Mouse (Mus musculus) liver, embryonic 11.5 days (tissue): ENCODE data around the gene Adnp. TPM values are rescaled to one million over a fixed set of nuclear protein-coding genes. Genes with fewer than 3 reads are reported as not detected.

ENCODE experiments used
- ATAC-seq: fragments of 200-750 bp; cut with Nextera tagmentation; replicated peaks from 2 replicates; pipeline ENCODE4 v1.8.0; 2017; ENCODE audit warnings: moderate number of reproducible peaks, mild to moderate bottlenecking, moderate TSS enrichment, moderate library complexity; ENCODE audit not compliant: low FRiP score
- DNase-seq: peaks from one replicate; pipeline ENCODE4 v3.0.0-alpha.2; 2017; ENCODE audit warnings: low spot score
- H3K27ac ChIP-seq: fragments of 300-500 bp; sonication (generic); 2 replicates; pipeline ENCODE4 v1.5.1; 2014; ENCODE audit warnings: mild to moderate bottlenecking, low read depth, low read length, control low read depth
- H3K27me3 ChIP-seq: fragments of 300-500 bp; sonication (generic); replicated peaks from 2 replicates; pipeline ENCODE4 v1.6.1; 2014; ENCODE audit warnings: low read length, mixed read lengths; ENCODE audit not compliant: control insufficient read depth, insufficient read depth
- H3K36me3 ChIP-seq: fragments of 300-500 bp; sonication (generic); 2 replicates; pipeline ENCODE4 v1.6.1; 2014; ENCODE audit warnings: mild to moderate bottlenecking, low read length, moderate library complexity, mixed read lengths; ENCODE audit not compliant: control insufficient read depth, insufficient read depth
- H3K4me1 ChIP-seq: fragments of 300-500 bp; sonication (generic); replicated peaks from 2 replicates; pipeline ENCODE4 v1.6.1; 2014; ENCODE audit warnings: low read length, mixed read lengths; ENCODE audit not compliant: control insufficient read depth, insufficient read depth
- H3K4me2 ChIP-seq: fragments of 300-500 bp; sonication (generic); 2 replicates; pipeline ENCODE4 v1.6.1; 2014; ENCODE audit warnings: mild to moderate bottlenecking, control low read depth, moderate library complexity
- H3K4me3 ChIP-seq: fragments of 300-500 bp; sonication (generic); 2 replicates; pipeline ENCODE4 v1.5.1; 2014; ENCODE audit warnings: low read depth, low read length, control low read depth
- H3K9ac ChIP-seq: fragments of 300-500 bp; sonication (generic); 2 replicates; pipeline ENCODE4 v1.6.1; 2014; ENCODE audit warnings: low read depth, low read length, control low read depth
- H3K9me3 ChIP-seq: fragments of 300-500 bp; sonication (generic); 2 replicates; pipeline ENCODE4 v1.6.1; 2016; ENCODE audit warnings: low read length, inconsistent platforms, mixed read lengths; ENCODE audit not compliant: control insufficient read depth
- WGBS: fragments of 180-500 bp; shearing (Covaris S2); extraction: QIAGEN DNeasy Blood & Tissue Kit; methylation state at CpG from one replicate; pipeline ENCODE4 v1.1.7; 2014; 5-methylcytosine and 5-hydroxymethylcytosine counted together
- polyA plus RNA-seq: library from polyadenylated mRNA; unstranded; fragments of >200 nt; fragmentation: Nextera tagmentation; extraction: Ambion mirVana; gene quantifications from 2 replicates; pipeline ENCODE4 v1.2.1, GENCODE M21; 2014

The Adnp gene
- polyA plus RNA-seq, 1 experiment from 2014 or later = 5.3 TPM

DNA sequence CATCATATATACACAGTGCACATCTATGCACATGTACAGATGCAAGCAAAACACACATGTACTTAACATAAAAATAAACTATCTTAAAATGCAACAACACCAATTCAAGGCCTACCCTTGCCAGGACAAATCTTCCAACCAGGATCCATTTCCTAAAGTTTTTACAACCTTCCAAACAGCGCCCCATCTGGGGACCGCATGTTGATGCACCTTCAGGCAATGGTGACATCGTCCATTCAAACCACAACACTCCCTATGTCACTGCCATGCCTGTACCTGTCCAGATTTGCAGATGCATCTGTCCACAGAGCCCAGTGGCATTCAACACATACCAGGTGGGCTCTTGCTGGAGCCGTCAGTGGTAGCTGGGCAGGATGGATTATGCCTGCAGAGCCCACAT, 36.4 kb upstream of the Adnp start:
- Histone ChIP-seq H3K9me3 (no peaks in the 10 kb centered on the region), H3K9ac (no peak overlapping the region), H3K27ac (no peak overlapping the region), H3K4me2 (no peak overlapping the region), H3K36me3 (no peaks in the 10 kb centered on the region), H3K4me1 (no peaks in the 10 kb centered on the region), H3K4me3 (no peak overlapping the region), H3K27me3 (peaks cover 2% of the 10 kb centered on the region; the same call in 1 of the 2 replicates)
- ATAC-seq (no peak), DNase-seq (no peak)
- 72% methylated on average over 4 of the region's 4 CpGs for WGBS

DNA sequence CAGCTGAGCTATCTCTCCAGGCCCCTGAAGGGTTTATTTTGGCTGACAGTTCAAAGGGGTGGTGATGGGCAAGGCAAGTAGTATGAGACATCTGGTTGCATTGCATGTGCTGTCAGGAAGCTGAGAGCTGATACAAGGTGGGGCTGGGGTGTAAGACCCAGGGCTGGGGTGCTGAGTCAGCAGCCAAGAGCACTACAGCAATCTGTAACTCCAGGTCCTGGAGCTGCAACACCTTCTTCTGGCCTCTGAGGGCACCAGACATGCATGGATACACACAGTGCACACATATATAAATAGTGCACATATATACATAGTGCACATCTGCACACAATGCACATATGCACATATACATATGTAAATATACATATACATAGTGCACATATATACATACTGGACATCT, 35.9 kb upstream of the Adnp start:
- DNase-seq (no peak), ATAC-seq (no peak)
- no peaks in the 10 kb centered on the region for H3K4me1 ChIP-seq
- no peaks in the 10 kb centered on the region for H3K36me3 ChIP-seq
- H3K4me3 ChIP-seq = no peak overlapping the region
- no peak overlapping the region for H3K4me2 ChIP-seq
- no peaks in the 10 kb centered on the region; the same call in 1 of the 2 replicates for H3K27me3 ChIP-seq
- H3K27ac ChIP-seq = no peak overlapping the region
- no peaks in the 10 kb centered on the region for H3K9me3 ChIP-seq
- H3K9ac ChIP-seq = no peak overlapping the region

DNA sequence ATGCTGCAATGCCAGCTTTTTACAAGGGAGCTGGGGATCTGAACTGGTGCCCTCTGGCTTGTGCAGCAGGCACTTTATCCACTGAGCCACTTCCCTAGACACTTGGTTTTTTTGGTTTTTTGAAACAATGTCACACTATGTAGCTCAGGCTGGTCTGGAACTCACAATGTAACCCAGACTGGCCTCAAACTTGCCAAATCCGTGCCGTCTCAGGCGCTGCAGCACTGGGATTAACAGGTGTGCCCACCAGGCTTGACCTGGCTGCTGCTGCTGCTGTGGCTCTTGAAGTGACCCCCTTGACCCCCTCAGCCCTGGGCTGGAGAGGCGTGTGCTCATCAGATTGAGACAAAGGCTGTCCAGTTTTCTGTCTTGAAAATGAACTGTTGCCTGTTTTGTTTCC, 31.4 kb upstream of the Adnp start:
- Histone ChIP-seq H3K4me3 (no peak overlapping the region), H3K4me1 (no peaks in the 10 kb centered on the region), H3K36me3 (peaks cover 5% of the 10 kb centered on the region; the same call in 1 of the 2 replicates), H3K4me2 (no peak overlapping the region), H3K27me3 (no peaks in the 10 kb centered on the region), H3K9ac (no peak overlapping the region), H3K27ac (no peak overlapping the region), H3K9me3 (no peaks in the 10 kb centered on the region; the same call in 1 of the 2 replicates)
- WGBS = 82% methylated on average over 4 of the region's 4 CpGs
- DNase-seq (no peak), ATAC-seq (no peak)

DNA sequence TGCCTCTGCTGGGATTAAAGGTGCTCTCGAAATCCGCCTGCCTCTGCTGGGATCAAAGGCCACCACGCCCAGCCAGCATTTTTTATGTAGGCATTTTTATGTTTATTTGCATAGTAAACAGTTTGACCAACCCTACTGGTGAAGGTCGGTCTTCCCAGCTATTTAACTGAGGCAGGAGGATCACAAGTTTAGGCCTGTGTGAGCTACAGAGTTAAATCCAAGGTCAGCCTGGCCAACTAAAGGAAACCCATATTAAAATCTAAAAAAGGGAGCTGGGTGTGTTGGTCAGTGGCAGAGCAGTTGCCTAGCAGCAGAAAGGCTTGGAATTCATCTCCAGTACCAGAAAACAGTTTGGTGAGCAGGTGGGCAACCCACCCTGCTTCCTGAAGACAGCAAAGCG, 26.4 kb upstream of the Adnp start:
- Histone ChIP-seq H3K27me3 (no peaks in the 10 kb centered on the region), H3K9me3 (no peaks in the 10 kb centered on the region; the same call in 1 of the 2 replicates), H3K4me1 (peaks cover 16% of the 10 kb centered on the region), H3K4me2 (no peak overlapping the region), H3K4me3 (no peak overlapping the region), H3K9ac (no peak overlapping the region), H3K27ac (no peak overlapping the region), H3K36me3 (peaks cover 5% of the 10 kb centered on the region; the same call in 1 of the 2 replicates)
- DNase-seq = no peak
- no peak for ATAC-seq
- WGBS = 89% methylated on average over 5 of the region's 5 CpGs

DNA sequence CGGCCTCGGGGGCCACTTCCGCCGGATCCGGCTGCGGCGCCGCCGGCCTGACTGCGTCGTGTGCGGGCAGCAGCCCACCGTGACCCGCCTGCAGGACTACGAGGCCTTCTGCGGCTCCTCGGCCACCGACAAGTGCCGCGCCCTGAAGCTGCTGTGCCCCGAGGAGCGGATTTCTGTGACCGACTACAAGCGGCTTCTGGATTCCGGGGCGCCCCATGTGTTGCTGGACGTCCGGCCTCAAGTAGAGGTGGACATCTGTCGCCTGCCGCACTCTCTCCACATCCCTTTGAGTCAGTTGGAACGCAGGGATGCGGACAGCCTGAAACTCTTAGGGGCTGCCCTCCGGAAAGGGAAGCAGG, 24.5 kb upstream of the Adnp start:
- Histone ChIP-seq H3K27ac (no peak overlapping the region), H3K36me3 (peaks cover 9% of the 10 kb centered on the region; the same call in 1 of the 2 replicates)
- whole genome bisulfite sequencing = 47% methylated on average over 33 of the region's 33 CpGs

DNA sequence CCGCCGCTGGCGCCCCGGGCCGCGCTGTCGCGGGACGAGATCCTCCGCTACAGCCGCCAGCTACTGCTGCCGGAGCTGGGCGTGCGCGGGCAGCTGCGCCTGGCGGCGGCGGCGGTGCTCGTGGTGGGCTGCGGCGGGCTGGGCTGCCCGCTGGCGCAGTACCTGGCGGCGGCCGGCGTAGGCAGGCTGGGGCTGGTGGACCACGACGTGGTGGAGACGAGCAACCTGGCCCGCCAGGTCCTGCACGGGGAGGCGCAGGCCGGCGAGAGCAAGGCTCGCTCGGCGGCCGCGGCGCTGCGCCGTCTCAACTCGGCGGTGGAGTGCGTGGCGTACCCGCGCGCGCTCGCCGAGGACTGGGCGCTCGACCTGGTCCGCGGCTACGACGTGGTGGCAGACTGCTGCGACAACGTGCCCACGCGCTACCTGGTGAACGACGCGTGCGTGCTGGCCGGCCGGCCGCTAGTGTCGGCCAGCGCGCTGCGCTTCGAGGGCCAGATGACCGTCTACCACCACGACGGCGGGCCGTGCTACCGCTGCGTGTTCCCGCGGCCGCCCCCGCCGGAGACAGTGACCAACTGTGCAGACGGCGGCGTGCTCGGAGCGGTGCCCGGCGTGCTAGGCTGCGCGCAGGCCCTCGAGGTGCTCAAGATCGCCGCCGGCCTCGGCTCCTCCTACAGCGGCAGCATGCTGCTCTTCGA, 24.0 kb upstream of the Adnp start:
- peaks cover 10% of the 10 kb centered on the region; the same call in 1 of the 2 replicates for H3K36me3 ChIP-seq
- H3K9ac ChIP-seq = peak overlapping the region; percentile 97
- H3K27me3 ChIP-seq = no peaks in the 10 kb centered on the region
- H3K9me3 ChIP-seq = no peaks in the 10 kb centered on the region; the same call in 1 of the 2 replicates
- ATAC-seq (peak; percentile 58), DNase-seq (no peak)
- H3K4me1 ChIP-seq = peaks cover 21% of the 10 kb centered on the region
- 2% methylated on average over 101 of the region's 105 CpGs for whole genome bisulfite sequencing
- peak overlapping the region; percentile 99 for H3K4me3 ChIP-seq
- H3K4me2 ChIP-seq = peak overlapping the region; percentile 91
- H3K27ac ChIP-seq = peak overlapping the region; percentile 56

More for the DNA sequence above, 24.5 kb upstream of the Adnp start:
- Histone ChIP-seq H3K4me1 (peaks cover 21% of the 10 kb centered on the region), H3K9ac (peak overlapping the region; percentile 97), H3K4me3 (peak overlapping the region; percentile 99), H3K4me2 (peak overlapping the region; percentile 91), H3K9me3 (no peaks in the 10 kb centered on the region; the same call in 1 of the 2 replicates), H3K27me3 (no peaks in the 10 kb centered on the region)
- ATAC-seq (no peak), DNase-seq (no peak)

- H3K4me3 ChIP-seq = peak within 1 kb of the TSS; percentile 99
- H3K27ac ChIP-seq = peak within 1 kb of the TSS; percentile 56
- H3K4me1 ChIP-seq = peaks cover 21% of the 10 kb centered on the region
- peak; percentile 87 for DNase-seq
- no peaks in the 10 kb centered on the region for H3K27me3 ChIP-seq
- H3K4me2 ChIP-seq = peak within 1 kb of the TSS; percentile 91
- peaks cover 15% of the 10 kb centered on the region for H3K36me3 ChIP-seq
- under 1% methylated on average over 69 of the region's 73 CpGs for WGBS
- peak within 1 kb of the TSS; percentile 97 for H3K9ac ChIP-seq
- ATAC-seq = peak; percentile 86
- H3K9me3 ChIP-seq = no peaks in the 10 kb centered on the region
These were observed 23.3 kb upstream of the Adnp start, which contains the start of the genes Gm20716, Dpm1 and Mocs3 for GRCm38 (mm10) chr2:168230026-168230728. Gm20716 (minus strand) TSS chr2:168230364. Dpm1 (minus strand) TSS chr2:168230591. Mocs3 (plus strand) TSS chr2:168230622.

- Histone ChIP-seq H3K4me1 (peaks cover 21% of the 10 kb centered on the region), H3K27ac (no peak overlapping the region), H3K9me3 (no peaks in the 10 kb centered on the region), H3K27me3 (no peaks in the 10 kb centered on the region), H3K4me3 (peak overlapping the region; percentile 99), H3K9ac (peak overlapping the region; percentile 97), H3K4me2 (peak overlapping the region; percentile 91), H3K36me3 (peaks cover 23% of the 10 kb centered on the region)
- DNase-seq (no peak), ATAC-seq (peak; percentile 4; the same call in 1 of the 2 replicates)
- WGBS = 13% methylated on average over 41 of the region's 41 CpGs
These were observed 22.5 kb upstream of the Adnp start for GRCm38 (mm10) chr2:168229116-168230025.
